Mouse (Mus musculus): ENCODE measurements around the gene Gpd1l.

Gpd1l gene

GRCm38 (mm10) chr9:114933723-114934171 lies at the start of gene Gpd1l:
Gene Gpd1l (minus strand): TSS chr9:114933987.
- POLR2A ChIA-PET: interaction anchor here in 3 of 4 experiments (0.5 to 2.3 kb wide), 21 partner anchors 8 to 377 kb away, joined by 3 to 13 read pairs (median 4); partner anchors contain the start of genes Cmtm6 (in 1 of the 3), Cmtm8 (in 1 of the 3), Cnot10 (in 1 of the 3) and Osbpl10 (in 1 of the 3)
- CTCF ChIA-PET: interaction anchor here (0.6 to 1.8 kb wide), 8 partner anchors 8 to 884 kb away, joined by 3 to 7 read pairs (median 4); no protein-coding TSS in a partner anchor

DNA sequence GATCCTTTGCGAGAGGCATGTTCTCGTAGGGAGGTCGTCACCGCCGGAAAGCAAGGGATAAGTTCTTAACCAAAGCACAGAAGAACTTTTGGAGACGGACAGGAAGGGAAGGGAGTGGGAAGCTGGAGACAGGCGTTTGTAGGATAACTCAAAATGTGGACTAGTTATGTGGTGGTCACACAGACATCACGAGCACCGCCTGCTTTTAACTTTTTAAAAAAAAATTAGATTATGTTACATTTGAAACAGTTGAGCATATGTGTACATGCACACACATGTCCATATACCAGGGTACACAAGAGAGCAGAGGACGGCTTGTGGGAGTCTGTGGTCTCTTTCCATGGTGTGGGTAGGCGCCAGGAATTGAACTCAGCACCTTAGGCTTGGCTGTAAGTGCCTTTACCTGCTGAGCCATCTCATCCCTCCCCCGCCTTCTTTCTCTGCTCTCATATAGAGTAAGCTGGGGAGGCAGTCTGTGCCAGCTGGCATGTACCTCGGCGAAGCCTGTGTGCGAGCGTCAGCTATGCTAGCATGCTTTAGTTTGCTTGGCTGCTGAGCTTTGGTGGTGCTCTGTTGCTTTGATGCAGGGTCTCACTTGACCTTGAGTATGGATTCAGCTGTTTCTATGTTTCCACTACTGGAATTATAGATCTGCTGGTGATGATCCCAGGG lies 49.0 kb upstream of the Gpd1l start, which contains the start of gene Rps27rt:
Gene Rps27rt, minus strand, starts transcription at position 51 of the 672 bp plus-strand sequence.
- ChIA-PET POLR2A (interaction anchor here in 1 of 4 experiments (0.6 kb wide), 1 partner anchor 30 kb away, joined by 3 read pairs; no protein-coding TSS in a partner anchor), CTCF (interaction anchor here in 1 of 4 experiments (0.5 kb wide), 1 partner anchor 57 kb away, joined by 4 read pairs; no protein-coding TSS in a partner anchor)

GRCm38 (mm10) chr9:114979969-114980368 lies 46.2 kb upstream of the Gpd1l start:
- POLR2A ChIA-PET: interaction anchor here in 2 of 4 experiments (0.6 to 1.0 kb wide), 3 partner anchors 87 to 324 kb away, joined by 3 to 6 read pairs (median 3); no protein-coding TSS in a partner anchor

GRCm38 (mm10) chr9:114978281-114979111 lies 44.7 kb upstream of the Gpd1l start, which contains the start of gene Osbpl10:
Gene Osbpl10 (plus strand): TSS chr9:114978569.
- ChIA-PET POLR2A (interaction anchor here in 3 of 4 experiments (0.5 to 2.7 kb wide), 16 partner anchors 9 to 332 kb away, joined by 3 to 18 read pairs (median 4); partner anchors contain the start of genes Cmtm6 (in 1 of the 3), Cmtm8 (in 1 of the 3), Gpd1l (in 1 of the 3) and Stt3b (in 1 of the 3)), CTCF (interaction anchor here in 3 of 4 experiments (1.0 to 1.8 kb wide), 6 partner anchors 11 to 26 kb away, joined by 3 to 6 read pairs (median 4); no protein-coding TSS in a partner anchor)

More at GRCm38 (mm10) chr9:114979969-114980368, 46.2 kb upstream of the Gpd1l start:
- CTCF ChIA-PET: interaction anchor here in 1 of 4 experiments (0.8 kb wide), 1 partner anchor 23 kb away, joined by 3 read pairs; no protein-coding TSS in a partner anchor

DNA sequence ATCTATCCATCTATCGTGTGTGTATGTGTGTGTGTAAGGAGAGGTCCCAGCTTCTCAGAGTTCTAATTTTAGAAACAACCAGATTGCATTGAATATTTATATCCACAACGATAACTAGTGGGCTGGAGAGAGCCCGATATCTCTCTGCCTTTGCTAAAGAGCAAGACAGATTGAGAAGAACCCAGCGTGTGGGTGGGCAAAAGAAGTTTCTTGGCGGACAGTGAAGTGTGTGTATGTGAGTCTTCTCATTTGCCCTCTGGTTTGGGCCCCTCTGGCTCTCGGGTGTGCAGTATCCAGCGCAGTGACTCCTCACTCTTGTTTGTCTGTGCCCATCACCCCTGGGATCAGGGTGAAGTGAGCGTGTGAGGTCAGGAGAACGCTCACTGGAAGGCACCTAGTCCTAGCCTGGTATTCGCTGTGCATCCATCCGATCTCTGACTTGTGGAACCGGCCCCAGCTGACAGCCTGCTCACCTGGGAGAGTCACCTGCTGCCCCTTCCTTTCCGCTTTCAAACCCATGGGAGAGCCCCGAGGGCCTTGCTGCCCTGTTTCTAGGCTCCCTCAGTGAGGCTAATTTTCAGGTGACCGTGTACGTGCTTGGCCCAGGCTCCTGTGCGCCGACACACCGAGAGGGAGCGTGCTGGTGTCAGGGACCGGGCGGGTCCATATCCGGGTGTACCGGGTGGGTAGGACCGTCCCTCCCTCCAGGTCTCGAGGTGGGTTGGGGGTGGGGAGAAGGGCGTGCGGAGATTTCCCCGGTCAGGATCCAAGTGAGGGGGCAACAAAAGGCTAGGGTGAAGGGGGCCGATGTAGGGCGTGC lies 43.9 kb upstream of the Gpd1l start:
- ChIA-PET CTCF (interaction anchor here in 3 of 4 experiments (0.7 to 1.8 kb wide), 7 partner anchors 10 to 145 kb away, joined by 3 to 6 read pairs (median 3); no protein-coding TSS in a partner anchor), POLR2A (interaction anchor here in 3 of 4 experiments (0.6 to 2.7 kb wide), 16 partner anchors 8 to 333 kb away, joined by 3 to 18 read pairs (median 4); partner anchors contain the start of genes Cmtm6 (in 1 of the 3), Cmtm8 (in 1 of the 3), Gpd1l (in 1 of the 3) and Stt3b (in 1 of the 3))

DNA sequence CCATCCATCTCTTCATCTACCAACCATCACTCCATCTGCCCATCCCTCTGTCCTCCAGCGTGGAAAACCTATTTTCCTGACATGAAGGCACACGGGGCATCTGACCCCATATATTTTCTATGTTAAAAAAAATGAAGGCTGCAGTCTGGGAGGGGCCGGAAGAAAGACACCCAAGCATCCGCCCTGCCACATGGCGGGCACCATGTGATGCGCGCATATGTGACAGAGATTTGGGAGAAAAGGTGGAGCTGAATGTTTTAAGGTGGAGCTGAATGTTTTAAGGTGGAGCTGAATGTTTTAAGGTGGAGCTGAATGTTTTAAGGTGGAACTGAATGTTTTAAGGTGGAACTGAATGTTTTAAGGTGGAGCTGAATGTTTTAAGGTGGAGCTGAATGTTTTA lies 32.5 kb upstream of the Gpd1l start:
- POLR2A ChIA-PET: interaction anchor here in 3 of 4 experiments (0.6 to 1.9 kb wide), 19 partner anchors 9 to 351 kb away, joined by 3 to 18 read pairs (median 4); partner anchors contain the start of genes Osbpl10 (in 2 of the 3), Cnot10 (in 1 of the 3), Gpd1l (in 1 of the 3) and Stt3b (in 1 of the 3)
- CTCF ChIA-PET: interaction anchor here in 2 of 4 experiments (0.6 to 1.5 kb wide), 7 partner anchors 9 to 68 kb away, joined by 3 to 6 read pairs (median 3); partner anchors contain the start of genes Gpd1l (in 1 of the 2) and Osbpl10 (in 1 of the 2)

- POLR2A ChIA-PET: interaction anchor here in 2 of 4 experiments (0.6 to 1.7 kb wide), 6 partner anchors 9 to 125 kb away, joined by 3 to 5 read pairs (median 4); no protein-coding TSS in a partner anchor
These were observed 30.3 kb upstream of the Gpd1l start for GRCm38 (mm10) chr9:114964093-114964492.

GRCm38 (mm10) chr9:114960844-114961243 lies 27.1 kb upstream of the Gpd1l start:
- POLR2A ChIA-PET: interaction anchor here in 1 of 4 experiments (0.8 to 2.5 kb wide), 2 partner anchors 17 to 182 kb away, joined by 3 to 5 read pairs; partner anchors contain the start of gene Osbpl10
- CTCF ChIA-PET: no interaction called here

More at GRCm38 (mm10) chr9:114964093-114964492, 30.3 kb upstream of the Gpd1l start:
- CTCF ChIA-PET: interaction anchor here in 3 of 4 experiments (0.6 to 1.9 kb wide), 11 partner anchors 9 to 177 kb away, joined by 3 to 6 read pairs (median 4); partner anchors contain the start of gene Osbpl10 (in 1 of the 3)

GRCm38 (mm10) chr9:114960043-114960789 lies 26.4 kb upstream of the Gpd1l start:
- ChIA-PET POLR2A (interaction anchor here in 1 of 4 experiments (2.5 kb wide), 1 partner anchor 18 kb away, joined by 5 read pairs; the partner anchor contains the start of gene Osbpl10), CTCF (interaction anchor here in 1 of 4 experiments (0.7 kb wide), 1 partner anchor 166 kb away, joined by 3 read pairs; no protein-coding TSS in a partner anchor)

GRCm38 (mm10) chr9:114956945-114957344 lies 23.2 kb upstream of the Gpd1l start:
- ChIA-PET CTCF (interaction anchor here (0.6 to 1.6 kb wide), 28 partner anchors 8 to 679 kb away, joined by 3 to 12 read pairs (median 3); partner anchors contain the start of genes Gpd1l (in 1 of the 4) and Osbpl10 (in 1 of the 4)), POLR2A (interaction anchor here in 2 of 4 experiments (0.5 to 1.0 kb wide), 6 partner anchors 112 to 372 kb away, joined by 3 to 4 read pairs (median 3); partner anchors contain the start of genes Cmtm7 (in 1 of the 2) and Stt3b (in 1 of the 2))

DNA sequence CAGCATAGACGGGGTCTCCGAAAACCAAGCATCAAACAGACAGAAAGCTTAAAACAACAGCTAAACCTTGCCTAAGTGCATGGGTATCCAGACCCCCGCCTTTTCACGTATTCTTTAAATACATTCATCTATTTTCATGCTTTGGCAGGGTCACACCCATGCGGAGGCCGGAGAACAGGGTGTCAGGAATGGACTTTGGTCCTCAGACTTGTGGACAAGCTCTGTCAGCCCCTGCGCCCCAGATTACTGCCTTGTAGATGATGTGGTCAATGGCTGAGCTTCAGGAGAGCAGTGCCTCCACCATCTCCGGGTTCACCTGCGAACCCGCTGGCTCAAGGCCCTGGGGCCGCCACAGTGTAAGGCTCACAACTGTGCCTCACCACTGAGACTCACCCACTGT lies 21.6 kb upstream of the Gpd1l start:
- POLR2A ChIA-PET: interaction anchor here in 2 of 4 experiments (0.6 to 2.2 kb wide), 5 partner anchors 8 to 154 kb away, joined by 4 to 7 read pairs (median 5); partner anchors contain the start of gene Gpd1l (in 1 of the 2)
- CTCF ChIA-PET: interaction anchor here in 1 of 4 experiments (1.4 kb wide), 1 partner anchor 9 kb away, joined by 6 read pairs; no protein-coding TSS in a partner anchor

- ChIA-PET CTCF (interaction anchor here in 3 of 4 experiments (0.6 to 1.1 kb wide), 7 partner anchors 10 to 303 kb away, joined by 3 to 4 read pairs (median 3); partner anchors contain the start of gene Osbpl10 (in 2 of the 3)), POLR2A (interaction anchor here in 2 of 4 experiments (0.5 to 1.9 kb wide), 5 partner anchors 11 to 178 kb away, joined by 3 to 9 read pairs (median 7); partner anchors contain the start of gene Gpd1l (in 1 of the 2))
These were observed 19.1 kb upstream of the Gpd1l start for GRCm38 (mm10) chr9:114952866-114953265.

DNA sequence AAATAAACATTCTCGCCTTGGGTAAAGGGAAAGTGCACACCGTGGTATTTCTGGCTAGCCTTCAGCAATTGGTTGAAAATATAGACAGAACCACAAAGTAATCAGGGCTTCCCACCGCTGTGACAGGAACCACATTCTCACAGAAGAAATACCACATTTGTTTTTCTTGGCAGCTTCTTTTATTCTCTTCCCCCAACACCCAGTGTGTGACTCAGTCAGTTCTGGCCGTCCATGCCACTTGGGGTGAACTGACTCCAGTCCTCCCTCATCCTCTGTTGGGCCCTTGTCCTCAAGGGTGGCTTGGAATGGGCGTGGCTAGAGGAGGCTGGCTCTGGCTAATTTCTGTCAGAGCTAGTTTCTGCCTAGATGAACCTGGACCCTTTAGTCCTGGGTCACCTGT lies 14.6 kb upstream of the Gpd1l start:
- ChIA-PET POLR2A (interaction anchor here in 2 of 4 experiments (0.8 to 1.2 kb wide), 3 partner anchors 14 to 102 kb away, joined by 3 read pairs; partner anchors contain the start of gene Gpd1l (in 1 of the 2)), CTCF (interaction anchor here in 2 of 4 experiments (0.6 to 1.4 kb wide), 4 partner anchors 9 to 238 kb away, joined by 3 to 12 read pairs (median 4); no protein-coding TSS in a partner anchor)

GRCm38 (mm10) chr9:114945576-114945975 lies 11.8 kb upstream of the Gpd1l start:
- POLR2A ChIA-PET: no interaction called here
- CTCF ChIA-PET: interaction anchor here in 1 of 4 experiments (1.7 kb wide), 1 partner anchor 18 kb away, joined by 6 read pairs; no protein-coding TSS in a partner anchor

DNA sequence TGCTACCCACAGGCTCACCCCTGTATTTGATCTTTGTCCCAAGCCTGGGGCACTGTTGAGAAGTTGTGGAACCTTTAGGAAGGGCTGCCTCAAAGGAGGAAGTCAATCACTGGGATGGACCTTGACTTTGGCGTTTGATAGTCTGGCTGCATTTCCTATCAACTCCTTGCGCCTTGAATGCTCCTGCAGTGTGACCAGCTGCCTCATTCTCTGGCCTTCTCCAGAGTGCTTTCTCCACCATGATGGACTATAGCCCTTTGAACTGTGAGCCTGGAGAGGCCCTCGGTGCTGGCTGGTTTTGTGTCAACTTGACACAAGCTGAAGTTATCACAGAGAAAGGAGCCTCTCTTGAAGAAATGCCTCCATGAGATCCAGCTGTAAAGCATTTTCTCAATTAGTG lies 10.9 kb upstream of the Gpd1l start:
- ChIA-PET POLR2A (interaction anchor here in 1 of 4 experiments (1.6 kb wide), 1 partner anchor 18 kb away, joined by 3 read pairs; no protein-coding TSS in a partner anchor), CTCF (interaction anchor here in 1 of 4 experiments (0.6 to 1.7 kb wide), 2 partner anchors 19 to 220 kb away, joined by 4 to 6 read pairs; no protein-coding TSS in a partner anchor)
